Mouse (Mus musculus): Measurements from ENCODE around the gene Apold1. TPM values are rescaled to one million over a fixed set of nuclear protein-coding genes. Genes with fewer than 3 reads are reported as not detected.
A peak's percentile ranks its signal among the peaks of the same experiment; 100 is the strongest.

The Apold1 gene
- 3.5 and 3.6 TPM in 2 replicates for polyA plus RNA-seq (2015; fragmentation: Nextera tagmentation; extraction: Ambion mirVana)

- no peak for ATAC-seq
- peak within 1 kb of the TSS; percentile 43 for H3K4me2 ChIP-seq (replicated peaks)
- no peaks in the 10 kb centered on the region for H3K9me3 ChIP-seq
- WGBS, result 46% methylated on average over 22 of the region's 22 CpGs
- no peak within 1 kb of the TSS for H3K27ac ChIP-seq
- H3K9ac ChIP-seq, result peak within 1 kb of the TSS; percentile 10; the same call in 1 of the 2 replicates
- H3K4me1 ChIP-seq (replicated peaks), result peaks cover 7% of the 10 kb centered on the region
- no peaks in the 10 kb centered on the region for H3K36me3 ChIP-seq
- no peaks in the 10 kb centered on the region for H3K27me3 ChIP-seq (replicated peaks)
- H3K4me3 ChIP-seq (replicated peaks), result no peak within 1 kb of the TSS
Observed at GRCm38 (mm10) chr6:134981231-134982062, at the start of gene Apold1. Gene Apold1, plus strand, starts transcription at chr6:134981718.

- 61% methylated on average over 12 of the region's 12 CpGs for WGBS
- Histone ChIP-seq H3K27ac (no peak overlapping the region), H3K9ac (no peak overlapping the region), H3K27me3 (replicated peaks) (no peaks in the 10 kb centered on the region), H3K36me3 (no peaks in the 10 kb centered on the region), H3K4me2 (replicated peaks) (no peak overlapping the region), H3K4me1 (replicated peaks) (peaks cover 10% of the 10 kb centered on the region), H3K9me3 (no peaks in the 10 kb centered on the region), H3K4me3 (replicated peaks) (no peak overlapping the region)
- no peak for ATAC-seq
Observed at GRCm38 (mm10) chr6:134932486-134933206, 48.9 kb upstream of the Apold1 start.

GRCm38 (mm10) chr6:134933207-134933558 is 48.3 kb upstream of the Apold1 start:
- H3K9me3 ChIP-seq, result no peaks in the 10 kb centered on the region
- 69% methylated on average over 2 of the region's 2 CpGs for WGBS
- no peaks in the 10 kb centered on the region for H3K27me3 ChIP-seq (replicated peaks)
- H3K27ac ChIP-seq, result no peak overlapping the region
- H3K4me3 ChIP-seq (replicated peaks), result no peak overlapping the region
- H3K9ac ChIP-seq, result no peak overlapping the region
- H3K36me3 ChIP-seq, result no peaks in the 10 kb centered on the region
- no peak for ATAC-seq
- peaks cover 10% of the 10 kb centered on the region for H3K4me1 ChIP-seq (replicated peaks)
- H3K4me2 ChIP-seq (replicated peaks), result no peak overlapping the region

- peaks cover 10% of the 10 kb centered on the region for H3K4me1 ChIP-seq (replicated peaks)
- 94% methylated on average over 5 of the region's 5 CpGs for WGBS
- H3K27me3 ChIP-seq (replicated peaks), result no peaks in the 10 kb centered on the region
- no peak overlapping the region for H3K9ac ChIP-seq
- H3K9me3 ChIP-seq, result no peaks in the 10 kb centered on the region
- no peak overlapping the region for H3K4me2 ChIP-seq (replicated peaks)
- ATAC-seq, result no peak
- no peaks in the 10 kb centered on the region for H3K36me3 ChIP-seq
- H3K4me3 ChIP-seq (replicated peaks), result no peak overlapping the region
- no peak overlapping the region for H3K27ac ChIP-seq
Observed at GRCm38 (mm10) chr6:134934305-134934704, 47.2 kb upstream of the Apold1 start.

- H3K9me3 ChIP-seq, result no peaks in the 10 kb centered on the region
- H3K9ac ChIP-seq, result no peak overlapping the region
- H3K27me3 ChIP-seq (replicated peaks), result no peaks in the 10 kb centered on the region
- no peak overlapping the region for H3K4me2 ChIP-seq (replicated peaks)
- no peak overlapping the region for H3K27ac ChIP-seq
- 79% methylated on average over 4 of the region's 4 CpGs for WGBS
- peaks cover 3% of the 10 kb centered on the region; the same call in 1 of the 2 replicates for H3K36me3 ChIP-seq
- H3K4me3 ChIP-seq (replicated peaks), result no peak overlapping the region
- H3K4me1 ChIP-seq (replicated peaks), result no peaks in the 10 kb centered on the region
- no peak for ATAC-seq
Observed at GRCm38 (mm10) chr6:134939781-134940180, 41.7 kb upstream of the Apold1 start.

GRCm38 (mm10) chr6:134943759-134944407 is 37.6 kb upstream of the Apold1 start:
- no peak overlapping the region for H3K27ac ChIP-seq
- no peak overlapping the region for H3K4me3 ChIP-seq (replicated peaks)
- no peak for ATAC-seq
- no peaks in the 10 kb centered on the region for H3K9me3 ChIP-seq
- H3K27me3 ChIP-seq (replicated peaks), result no peaks in the 10 kb centered on the region
- H3K36me3 ChIP-seq, result peaks cover 3% of the 10 kb centered on the region; the same call in 1 of the 2 replicates
- 78% methylated on average over 13 of the region's 13 CpGs for WGBS
- H3K4me2 ChIP-seq (replicated peaks), result no peak overlapping the region
- H3K9ac ChIP-seq, result no peak overlapping the region
- no peaks in the 10 kb centered on the region for H3K4me1 ChIP-seq (replicated peaks)

GRCm38 (mm10) chr6:134946054-134946453 is 35.5 kb upstream of the Apold1 start:
- no peak overlapping the region for H3K9ac ChIP-seq
- H3K27ac ChIP-seq, result no peak overlapping the region

GRCm38 (mm10) chr6:134946858-134947257 is 34.7 kb upstream of the Apold1 start:
- WGBS, result 85% methylated on average over 9 of the region's 9 CpGs
- H3K4me2 ChIP-seq (replicated peaks), result no peak overlapping the region
- H3K9ac ChIP-seq, result no peak overlapping the region
- no peak for ATAC-seq
- no peak overlapping the region for H3K4me3 ChIP-seq (replicated peaks)
- H3K36me3 ChIP-seq, result peaks cover 4% of the 10 kb centered on the region; the same call in 1 of the 2 replicates
- no peaks in the 10 kb centered on the region for H3K9me3 ChIP-seq
- H3K27ac ChIP-seq, result no peak overlapping the region
- no peaks in the 10 kb centered on the region for H3K4me1 ChIP-seq (replicated peaks)
- H3K27me3 ChIP-seq (replicated peaks), result no peaks in the 10 kb centered on the region

More at GRCm38 (mm10) chr6:134946054-134946453, 35.5 kb upstream of the Apold1 start:
- no peak overlapping the region for H3K4me3 ChIP-seq (replicated peaks)
- ATAC-seq, result no peak
- no peaks in the 10 kb centered on the region for H3K9me3 ChIP-seq
- no peaks in the 10 kb centered on the region for H3K4me1 ChIP-seq (replicated peaks)
- no peaks in the 10 kb centered on the region for H3K27me3 ChIP-seq (replicated peaks)
- H3K36me3 ChIP-seq, result peaks cover 3% of the 10 kb centered on the region; the same call in 1 of the 2 replicates
- no peak overlapping the region for H3K4me2 ChIP-seq (replicated peaks)
- WGBS, result 71% methylated on average over 6 of the region's 6 CpGs

GRCm38 (mm10) chr6:134947311-134948087 is 34.0 kb upstream of the Apold1 start:
- Histone ChIP-seq H3K9ac (no peak overlapping the region), H3K36me3 (peaks cover 4% of the 10 kb centered on the region; the same call in 1 of the 2 replicates), H3K27me3 (replicated peaks) (no peaks in the 10 kb centered on the region), H3K9me3 (no peaks in the 10 kb centered on the region), H3K27ac (no peak overlapping the region), H3K4me1 (replicated peaks) (no peaks in the 10 kb centered on the region), H3K4me3 (replicated peaks) (no peak overlapping the region), H3K4me2 (replicated peaks) (no peak overlapping the region)
- ATAC-seq, result peak; percentile 36; the same call in 1 of the 2 replicates
- 49% methylated on average over 13 of the region's 13 CpGs for WGBS

- Histone ChIP-seq H3K4me3 (replicated peaks) (no peak overlapping the region), H3K4me2 (replicated peaks) (no peak overlapping the region), H3K27me3 (replicated peaks) (no peaks in the 10 kb centered on the region), H3K27ac (no peak overlapping the region), H3K9me3 (no peaks in the 10 kb centered on the region), H3K36me3 (peaks cover 4% of the 10 kb centered on the region; the same call in 1 of the 2 replicates), H3K9ac (no peak overlapping the region), H3K4me1 (replicated peaks) (no peaks in the 10 kb centered on the region)
- no peak for ATAC-seq
- WGBS, result 76% methylated on average over 11 of the region's 11 CpGs
Observed at GRCm38 (mm10) chr6:134948522-134949061, 32.9 kb upstream of the Apold1 start.

GRCm38 (mm10) chr6:134949241-134949640 is 32.3 kb upstream of the Apold1 start:
- Histone ChIP-seq H3K36me3 (peaks cover 4% of the 10 kb centered on the region; the same call in 1 of the 2 replicates), H3K9ac (no peak overlapping the region), H3K4me2 (replicated peaks) (no peak overlapping the region), H3K4me1 (replicated peaks) (no peaks in the 10 kb centered on the region), H3K27ac (no peak overlapping the region), H3K27me3 (replicated peaks) (no peaks in the 10 kb centered on the region), H3K4me3 (replicated peaks) (no peak overlapping the region), H3K9me3 (no peaks in the 10 kb centered on the region)
- 91% methylated on average over 3 of the region's 3 CpGs for WGBS
- ATAC-seq, result no peak
